Mouse (Mus musculus) layer of hippocampus, postnatal 10 days (tissue): Measurements from ENCODE around the gene Pgc. TPM values are rescaled to one million over a fixed set of nuclear protein-coding genes. Genes with fewer than 3 reads are reported as not detected.

Experiments
- DNase-seq, 2 experiments: peaks; one replicate each; pipeline ENCODE4 v3.0.0; 2021; ENCODE audit warnings: low spot score in 2 of 2
- long read RNA-seq: library from polyadenylated mRNA; stranded (forward); transcript quantifications from one replicate; pipeline ENCODE4 v2.0.0, GENCODE M21; 2023
- total RNA-seq, 2 experiments: library from RNA; stranded (reverse); gene quantifications; 2 replicates each; pipeline ENCODE4 v1.2.3; 2021

Pgc gene
- not detected for total RNA-seq
- long read RNA-seq, result 0 reads

- no peak for DNase-seq
Observed at GRCm38 (mm10) chr17:47726566-47726965, at the start of gene Pgc. Pgc (plus strand) TSS chr17:47726842.

- DNase-seq, result no peak
Observed at GRCm38 (mm10) chr17:47678238-47678637, 48.4 kb upstream of the Pgc start.

GRCm38 (mm10) chr17:47678702-47679101, 47.9 kb upstream of the Pgc start:
- no peak for DNase-seq

- no peak for DNase-seq
Observed at GRCm38 (mm10) chr17:47682836-47683235, 43.8 kb upstream of the Pgc start.

- DNase-seq, result peak; percentile 91 to 95
Observed at GRCm38 (mm10) chr17:47687409-47688343, 39.0 kb upstream of the Pgc start.

- no peak for DNase-seq
Observed at GRCm38 (mm10) chr17:47688344-47688607, 38.4 kb upstream of the Pgc start, which contains the start of gene Tomm6. Tomm6 (minus strand) TSS chr17:47688386.

GRCm38 (mm10) chr17:47688608-47689575, 37.8 kb upstream of the Pgc start, which contains the start of gene Frs3:
Frs3 (plus strand) TSS chr17:47689030.
- peak; percentile 82 to 90 for DNase-seq

GRCm38 (mm10) chr17:47689894-47690293, 36.7 kb upstream of the Pgc start:
- DNase-seq, result no peak

GRCm38 (mm10) chr17:47691650-47692049, 35.0 kb upstream of the Pgc start:
- DNase-seq, result no peak

- DNase-seq, result no peak
Observed at GRCm38 (mm10) chr17:47693671-47694441, 32.8 kb upstream of the Pgc start.

- no peak for DNase-seq
Observed at GRCm38 (mm10) chr17:47694442-47694502, 32.4 kb upstream of the Pgc start, which contains the start of gene Gm21981. Gm21981 (minus strand) TSS chr17:47694455.

- peak; percentile 99 for DNase-seq
Observed at GRCm38 (mm10) chr17:47694503-47695336, 31.9 kb upstream of the Pgc start, which contains the start of gene Prickle4. Prickle4 (minus strand) TSS chr17:47694736.

- DNase-seq, result no peak
Observed at GRCm38 (mm10) chr17:47695337-47695710, 31.3 kb upstream of the Pgc start.

- no peak for DNase-seq
Observed at GRCm38 (mm10) chr17:47698156-47698555, 28.5 kb upstream of the Pgc start.

- DNase-seq, result no peak
Observed at GRCm38 (mm10) chr17:47699055-47699454, 27.6 kb upstream of the Pgc start.

GRCm38 (mm10) chr17:47701793-47702192, 24.8 kb upstream of the Pgc start:
- no peak for DNase-seq

GRCm38 (mm10) chr17:47702548-47703345, 23.9 kb upstream of the Pgc start:
- no peak for DNase-seq

- no peak for DNase-seq
Observed at GRCm38 (mm10) chr17:47703556-47703955, 23.1 kb upstream of the Pgc start.

GRCm38 (mm10) chr17:47704692-47705091, 21.9 kb upstream of the Pgc start:
- no peak for DNase-seq

GRCm38 (mm10) chr17:47706196-47706595, 20.4 kb upstream of the Pgc start:
- DNase-seq, result no peak
